In the genomic region with DNA sequence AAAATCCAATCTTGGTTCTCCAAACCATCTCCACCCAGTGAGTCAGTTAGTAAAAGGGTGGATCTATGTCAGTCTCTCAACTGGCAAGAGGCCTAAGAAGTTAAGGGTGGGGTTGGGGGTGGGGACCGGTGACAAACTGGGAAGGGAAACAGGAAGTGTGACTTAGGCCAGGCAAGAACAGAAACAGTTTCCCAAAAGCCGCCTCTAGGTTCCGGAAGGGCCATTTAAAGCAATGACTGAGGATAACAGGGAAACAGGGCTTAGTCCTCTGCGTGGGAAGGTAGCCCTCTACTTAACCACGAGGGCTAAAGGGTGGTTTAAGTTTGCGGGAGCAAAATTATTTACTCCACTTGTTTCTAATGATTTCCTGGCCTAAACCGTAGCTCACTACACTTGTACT, we compare ENCODE assay signal across 8 mouse cellular contexts. TPM values are rescaled to one million over a fixed set of nuclear protein-coding genes. Genes with fewer than 3 reads are reported as not detected.
DNase-seq lines count a peak whose midpoint lies in the region; ATAC-seq lines count a peak whose summit lies in the region.

No protein-coding gene starts in this region.

- ATAC-seq in embryonic facial prominence, embryonic 12.5 days (ENCODE audit: insufficient number of reproducible peaks, insufficient read depth, low FRiP score, low TSS enrichment), result no peak
- ATAC-seq in heart, embryonic 12.5 days (ENCODE audit: insufficient number of reproducible peaks, low FRiP score), result peak; percentile 84
- no peak for ATAC-seq in kidney, embryonic 16.5 days (ENCODE audit: low FRiP score, low TSS enrichment)
- peak; percentile 54; the same call in 1 of the 2 replicates for ATAC-seq in stomach, embryonic 14.5 days (ENCODE audit: insufficient number of reproducible peaks, insufficient read depth, low FRiP score, low read depth)

- no peak overlapping the region for H3K9ac ChIP-seq in embryonic facial prominence, embryonic 12.5 days
- peak overlapping the region; percentile 85 for H3K9ac ChIP-seq in heart, embryonic 12.5 days
- peak overlapping the region; percentile 84 for H3K9ac ChIP-seq in kidney, embryonic 16.5 days (replicated peaks; ENCODE audit: low read length)
- H3K9ac ChIP-seq in stomach, embryonic 14.5 days (replicated peaks; ENCODE audit: low read depth, low read length), result 0 out of 2 replicates have a peak overlapping the region, but pooled peaks have one; percentile 48

- 8% methylated on average over 7 of the region's 7 CpGs for WGBS in embryonic facial prominence, embryonic 12.5 days
- 7% methylated on average over 7 of the region's 7 CpGs for WGBS in heart, embryonic 12.5 days
- WGBS in kidney, embryonic 16.5 days, result 11% methylated on average over 7 of the region's 7 CpGs
- 13% methylated on average over 7 of the region's 7 CpGs for WGBS in stomach, embryonic 14.5 days

- H3K4me2 ChIP-seq in embryonic facial prominence, embryonic 12.5 days (replicated peaks), result peak overlapping the region; percentile 65
- peak overlapping the region; percentile 82 for H3K4me2 ChIP-seq in heart, embryonic 12.5 days
- H3K4me2 ChIP-seq in kidney, embryonic 16.5 days (replicated peaks; ENCODE audit: low read depth, low read length), result peak overlapping the region; percentile 86
- H3K4me2 ChIP-seq in stomach, embryonic 14.5 days (replicated peaks; ENCODE audit: low read depth, low read length), result peak overlapping the region; percentile 80

- H3K4me1 ChIP-seq in embryonic facial prominence, embryonic 12.5 days, result peaks cover 21% of the 10 kb centered on the region
- peaks cover 15% of the 10 kb centered on the region for H3K4me1 ChIP-seq in heart, embryonic 12.5 days (replicated peaks)
- peaks cover 9% of the 10 kb centered on the region; the same call in 1 of the 2 replicates for H3K4me1 ChIP-seq in kidney, embryonic 16.5 days (ENCODE audit: insufficient read depth, low read length)
- H3K4me1 ChIP-seq in stomach, embryonic 14.5 days (ENCODE audit: control insufficient read depth, insufficient read depth, low read length), result peaks cover 5% of the 10 kb centered on the region; the same call in 1 of the 2 replicates

- peak; percentile 78 for DNase-seq in 3134 (ENCODE audit: extremely low read depth, insufficient read length, low spot score)
- DNase-seq in MN1 (ENCODE audit: low spot score), result peak; percentile 19
- DNase-seq in lung, postnatal 36 days, result peak; percentile 78
- no peak for DNase-seq in layer of hippocampus, postnatal 36 days

- H3K36me3 ChIP-seq in embryonic facial prominence, embryonic 12.5 days, result peaks cover under 1% of the 10 kb centered on the region; the same call in 1 of the 2 replicates
- H3K36me3 ChIP-seq in heart, embryonic 12.5 days, result peaks cover 2% of the 10 kb centered on the region; the same call in 1 of the 2 replicates
- 0 out of 2 replicates have a peak, but pooled peaks cover 3% of the 10 kb centered on the region for H3K36me3 ChIP-seq in kidney, embryonic 16.5 days (ENCODE audit: insufficient read depth, low read length)
- no peaks in the 10 kb centered on the region for H3K36me3 ChIP-seq in stomach, embryonic 14.5 days (ENCODE audit: control insufficient read depth, insufficient read depth, low read length)

- peak overlapping the region; percentile 69 for H3K4me3 ChIP-seq in embryonic facial prominence, embryonic 12.5 days
- peak overlapping the region; percentile 81 for H3K4me3 ChIP-seq in heart, embryonic 12.5 days
- H3K4me3 ChIP-seq in kidney, embryonic 16.5 days (ENCODE audit: low read length), result peak overlapping the region; percentile 85
- peak overlapping the region; percentile 70 for H3K4me3 ChIP-seq in stomach, embryonic 14.5 days (ENCODE audit: low read depth, low read length)

- H3K27ac ChIP-seq in embryonic facial prominence, embryonic 12.5 days, result 0 out of 2 replicates have a peak overlapping the region, but pooled peaks have one; percentile 23
- H3K27ac ChIP-seq in heart, embryonic 12.5 days (ENCODE audit: poor library complexity, severe bottlenecking), result peak overlapping the region; percentile 70
- H3K27ac ChIP-seq in kidney, embryonic 16.5 days (ENCODE audit: low read length), result peak overlapping the region; percentile 69
- peak overlapping the region; percentile 68 for H3K27ac ChIP-seq in stomach, embryonic 14.5 days (ENCODE audit: low read length)

- H3K9me3 ChIP-seq in embryonic facial prominence, embryonic 12.5 days, result no peaks in the 10 kb centered on the region
- no peaks in the 10 kb centered on the region for H3K9me3 ChIP-seq in heart, embryonic 12.5 days (replicated peaks)
- H3K9me3 ChIP-seq in kidney, embryonic 16.5 days (ENCODE audit: low read length), result no peaks in the 10 kb centered on the region
- H3K9me3 ChIP-seq in stomach, embryonic 14.5 days (ENCODE audit: control insufficient read depth, low read depth, low read length), result no peaks in the 10 kb centered on the region

- H3K27me3 ChIP-seq in embryonic facial prominence, embryonic 12.5 days, result no peaks in the 10 kb centered on the region
- no peaks in the 10 kb centered on the region for H3K27me3 ChIP-seq in heart, embryonic 12.5 days (replicated peaks)
- no peaks in the 10 kb centered on the region for H3K27me3 ChIP-seq in kidney, embryonic 16.5 days (ENCODE audit: insufficient read depth, low read length)
- no peaks in the 10 kb centered on the region for H3K27me3 ChIP-seq in stomach, embryonic 14.5 days (ENCODE audit: control insufficient read depth, insufficient read depth, low read length)

RNA-seq across cellular contexts. Expression of a gene that starts 1.1 kb away (rescaled TPM):
- 30.8 and 34.0 TPM in 2 replicates for polyA plus RNA-seq in embryonic facial prominence, embryonic 12.5 days (2016; fragmentation: Nextera tagmentation; extraction: Ambion mirVana)
- 38.6 and 38.8 TPM in 2 replicates for polyA plus RNA-seq in heart, embryonic 12.5 days (2016; fragmentation: Nextera tagmentation; extraction: Ambion mirVana)
- 42.1 and 46.3 TPM in 2 replicates for polyA plus RNA-seq in kidney, embryonic 16.5 days (2015; fragmentation: Nextera tagmentation; extraction: Ambion mirVana)
- 57.4 and 60.2 TPM in 2 replicates for polyA plus RNA-seq in stomach, embryonic 14.5 days (2014; fragmentation: Nextera tagmentation; extraction: Ambion mirVana)
- total RNA-seq in layer of hippocampus, postnatal 36 days (2021), result 10 to 100 TPM; 68.0 to 69.7 TPM

RNA-seq across cellular contexts. Expression of a gene that starts 17.9 kb away (rescaled TPM):
- polyA plus RNA-seq in embryonic facial prominence, embryonic 12.5 days (2016; fragmentation: Nextera tagmentation; extraction: Ambion mirVana), result 1.4 and 1.6 TPM in 2 replicates
- polyA plus RNA-seq in heart, embryonic 12.5 days (2016; fragmentation: Nextera tagmentation; extraction: Ambion mirVana), result 0.50 and 0.51 TPM in 2 replicates
- 0.55 TPM in 2 replicates for polyA plus RNA-seq in kidney, embryonic 16.5 days (2015; fragmentation: Nextera tagmentation; extraction: Ambion mirVana)
- 1.3 and 1.8 TPM in 2 replicates for polyA plus RNA-seq in stomach, embryonic 14.5 days (2014; fragmentation: Nextera tagmentation; extraction: Ambion mirVana)
- total RNA-seq in layer of hippocampus, postnatal 36 days (2021), result 1 to 10 TPM; 1.3 to 1.5 TPM

RNA-seq across cellular contexts. Expression of a gene that starts 26.8 kb away (rescaled TPM):
- 0.18 and 0.67 TPM in 2 replicates for polyA plus RNA-seq in embryonic facial prominence, embryonic 12.5 days (2016; fragmentation: Nextera tagmentation; extraction: Ambion mirVana)
- not detected in 2 replicates for polyA plus RNA-seq in heart, embryonic 12.5 days (2016; fragmentation: Nextera tagmentation; extraction: Ambion mirVana)
- polyA plus RNA-seq in kidney, embryonic 16.5 days (2015; fragmentation: Nextera tagmentation; extraction: Ambion mirVana), result 1.0 and 1.2 TPM in 2 replicates
- polyA plus RNA-seq in stomach, embryonic 14.5 days (2014; fragmentation: Nextera tagmentation; extraction: Ambion mirVana), result 0.10 and 0.27 TPM in 2 replicates
- total RNA-seq in layer of hippocampus, postnatal 36 days (2021), result 1 to 10 TPM in 1 of 2 experiments, under 1 TPM in 1; 0.75 to 2.4 TPM

Comparison
In these comparisons a context has a peak if more than half of its experiments do, and no peak if none do; other contexts are left out.
1. DNase-seq: peak in 3134 (single experiment), MN1 (single experiment) and lung, postnatal 36 days (single experiment); none in layer of hippocampus, postnatal 36 days (0 of 2).
2. ATAC-seq: peak in heart, embryonic 12.5 days (single experiment) and stomach, embryonic 14.5 days (single experiment); none in embryonic facial prominence, embryonic 12.5 days (single experiment) and kidney, embryonic 16.5 days (single experiment).
3. Peak in every context shown above with its lines, with median percentiles within 50 percentile points of each other: H3K27ac ChIP-seq, H3K4me2 ChIP-seq and H3K4me3 ChIP-seq.